Mouse (Mus musculus) heart, adult 2 months (tissue): ENCODE data around the gene Nmnat1. TPM values are rescaled to one million over a fixed set of nuclear protein-coding genes. Genes with fewer than 3 reads are reported as not detected.
A peak's percentile ranks its signal among the peaks of the same experiment; 100 is the strongest.
"Not testable (repeated sequence)": the region's sequence is repeated elsewhere in the genome, so short reads cannot be mapped to it uniquely, and the experiment has no call there.

Experiments used
- DNase-seq, 2 experiments: peaks; one replicate each; pipeline ENCODE4 v3.0.0; 2021
- H3K27ac ChIP-seq: fragments of 200-600 bp; 2 replicates; pipeline ENCODE4 v1.8.1; 2022
- H3K27me3 ChIP-seq: fragments of 200-500 bp; 2 replicates; pipeline ENCODE4 v1.6.1; 2012; ENCODE audit warnings: mild to moderate bottlenecking, low read length, inconsistent platforms, mixed read lengths; ENCODE audit not compliant: control insufficient read depth, insufficient read depth
- H3K36me3 ChIP-seq: fragments of 200-500 bp; 2 replicates; pipeline ENCODE4 v1.6.1; 2012; ENCODE audit warnings: low read length, inconsistent platforms; ENCODE audit not compliant: control insufficient read depth, insufficient read depth
- H3K4me1 ChIP-seq: fragments of 200-500 bp; 2 replicates; pipeline ENCODE4 v1.6.1; 2011; ENCODE audit warnings: low read length; ENCODE audit not compliant: control insufficient read depth, insufficient read depth
- H3K4me3 ChIP-seq: fragments of 200-600 bp; 2 replicates; pipeline ENCODE4 v1.8.1; 2022
- H3K79me2 ChIP-seq: fragments of 200-500 bp; replicated peaks from 2 replicates; pipeline ENCODE4 v1.6.1; 2012; ENCODE audit warnings: mild to moderate bottlenecking, inconsistent platforms, low read length, moderate library complexity, mixed read lengths; ENCODE audit not compliant: control insufficient read depth, insufficient read depth
- H3K9ac ChIP-seq: fragments of 200-500 bp; 2 replicates; pipeline ENCODE4 v1.6.1; 2012; ENCODE audit warnings: low read depth, mild to moderate bottlenecking, control low read depth, inconsistent platforms, low read length, mixed read lengths
- CTCF ChIP-seq: fragments of 200-600 bp; IDR thresholded peaks from 2 replicates; pipeline ENCODE4 v1.8.1; 2022; ENCODE audit warnings: antibody characterized with exemption, mild to moderate bottlenecking, moderate library complexity
- EP300 ChIP-seq: fragments of 200-500 bp; IDR thresholded peaks from 2 replicates; pipeline ENCODE4 v1.6.1; 2011; ENCODE audit warnings: low read depth, low read length, control low read depth; ENCODE audit not compliant: insufficient read depth
- POLR2A ChIP-seq: fragments of 200-500 bp; IDR thresholded peaks from 2 replicates; pipeline ENCODE4 v1.6.1; 2011; ENCODE audit warnings: mild to moderate bottlenecking, low read depth, low read length, control low read depth; ENCODE audit not compliant: insufficient read depth
- WGBS: fragments of 180-500 bp; shearing (Covaris S2); methylation state at CpG from one replicate; pipeline ENCODE4 v1.1.7; 2018; 5-methylcytosine and 5-hydroxymethylcytosine counted together
- intact Hi-C: fragments of 180-260 bp; cut with DNase I; formaldehyde crosslinking; loops from one replicate; pipeline ENCODE4 v1.15.1; 2025
- polyA plus RNA-seq: library from polyadenylated mRNA; depleted of rRNA; stranded (reverse); fragments of >200 nt; gene quantifications from 2 replicates; pipeline ENCODE4 v1.2.3, GENCODE M21; 2012
- total RNA-seq, 2 experiments: library from RNA; stranded (reverse); gene quantifications; 2 replicates each; pipeline ENCODE4 v1.2.3; 2021

The Nmnat1 gene
- total and polyA plus RNA-seq, 3 experiments, result 20.6 to 36.1 (median 29.4) TPM

- 55% methylated on average over 5 of the region's 5 CpGs for WGBS
- Histone ChIP-seq H3K4me1 (peaks cover 24% of the 10 kb centered on the region), H3K27me3 (no peaks in the 10 kb centered on the region), H3K79me2 (no peaks in the 10 kb centered on the region), H3K4me3 (no peak overlapping the region), H3K9ac (no peak overlapping the region), H3K27ac (peak overlapping the region; percentile 89), H3K36me3 (peaks cover 3% of the 10 kb centered on the region; the same call in 1 of the 2 replicates)
- TF ChIP-seq POLR2A (no peak), EP300 (no peak), CTCF (no peak)
- DNase-seq, result no peak
- intact Hi-C loops, result loop anchor here (1.0 kb wide), 1 partner anchor 63 kb away; no protein-coding TSS in a partner anchor
Measured at GRCm38 (mm10) chr4:149458526-149458925, 26.5 kb downstream of the Nmnat1 start.

GRCm38 (mm10) chr4:149457831-149458430, 27.1 kb downstream of the Nmnat1 start:
- intact Hi-C loops, result loop anchor here (1.0 kb wide), 1 partner anchor 63 kb away; no protein-coding TSS in a partner anchor
- peak; percentile 71 to 80 for DNase-seq

GRCm38 (mm10) chr4:149457163-149457562, 27.8 kb downstream of the Nmnat1 start:
- WGBS, result 86% methylated on average over 27 of the region's 27 CpGs
- H3K79me2 ChIP-seq, H3K9ac ChIP-seq, intact Hi-C loops, H3K36me3 ChIP-seq, H3K4me3 ChIP-seq, DNase-seq, H3K27me3 ChIP-seq: not testable (repeated sequence)
- Histone ChIP-seq H3K27ac (peak overlapping the region; percentile 69), H3K4me1 (peaks cover 20% of the 10 kb centered on the region)

More at GRCm38 (mm10) chr4:149457831-149458430, 27.1 kb downstream of the Nmnat1 start:
- Histone ChIP-seq H3K36me3 (peaks cover 3% of the 10 kb centered on the region; the same call in 1 of the 2 replicates), H3K79me2 (no peaks in the 10 kb centered on the region), H3K4me1 (peaks cover 24% of the 10 kb centered on the region), H3K27me3 (no peaks in the 10 kb centered on the region), H3K4me3 (no peak overlapping the region), H3K9ac (0 out of 2 replicates have a peak overlapping the region, but pooled peaks have one; percentile 28), H3K27ac (peak overlapping the region; percentile 89)
- TF ChIP-seq EP300, result peak; percentile 43; the same call in 1 of the 2 replicates
- TF ChIP-seq POLR2A, result peak; percentile 54; the same call in 1 of the 2 replicates
- no peak for TF ChIP-seq CTCF
- 21% methylated on average over 6 of the region's 6 CpGs for WGBS

GRCm38 (mm10) chr4:149454879-149455278, 30.1 kb downstream of the Nmnat1 start, which contains the start of gene Rbp7:
Gene Rbp7, minus strand, starts transcription at chr4:149454978.
- 29% methylated on average over 8 of the region's 8 CpGs for WGBS

GRCm38 (mm10) chr4:149454263-149454662, 30.7 kb downstream of the Nmnat1 start:
- peak overlapping the region; percentile 22 for H3K4me3 ChIP-seq
- H3K27ac ChIP-seq, result peak overlapping the region; percentile 73
- peaks cover 14% of the 10 kb centered on the region for H3K4me1 ChIP-seq
- DNase-seq, result peak in 1 of 2 experiments; percentile 18
- H3K27me3 ChIP-seq, result no peaks in the 10 kb centered on the region
- H3K79me2 ChIP-seq, result no peaks in the 10 kb centered on the region
- TF ChIP-seq CTCF (no peak), POLR2A (no peak), EP300 (no peak)
- intact Hi-C loops, result loop anchor here (2.0 to 5.0 kb wide), 3 partner anchors 33 to 89 kb away; partner anchors contain the start of genes Ctnnbip1, Lzic and Nmnat1
- H3K36me3 ChIP-seq, result peaks cover 3% of the 10 kb centered on the region; the same call in 1 of the 2 replicates
- peak overlapping the region; percentile 6 for H3K9ac ChIP-seq
- 59% methylated on average over 17 of the region's 17 CpGs for WGBS

More at GRCm38 (mm10) chr4:149454879-149455278, 30.1 kb downstream of the Nmnat1 start, which contains the start of gene Rbp7:
- H3K79me2 ChIP-seq, result no peaks in the 10 kb centered on the region
- intact Hi-C loops, result loop anchor here (2.0 to 5.0 kb wide), 3 partner anchors 32 to 88 kb away; partner anchors contain the start of genes Ctnnbip1, Lzic and Nmnat1
- peak within 1 kb of the TSS; percentile 6 for H3K9ac ChIP-seq
- H3K27me3 ChIP-seq, result no peaks in the 10 kb centered on the region
- H3K4me1 ChIP-seq, result peaks cover 14% of the 10 kb centered on the region
- H3K27ac ChIP-seq, result peak within 1 kb of the TSS; percentile 73
- peak within 1 kb of the TSS; percentile 22 for H3K4me3 ChIP-seq
- DNase-seq, result peak; percentile 52 to 61
- TF ChIP-seq POLR2A (peak; percentile 67; the same call in 1 of the 2 replicates), CTCF (no peak), EP300 (peak; percentile 60)
- peaks cover 3% of the 10 kb centered on the region; the same call in 1 of the 2 replicates for H3K36me3 ChIP-seq

- Histone ChIP-seq H3K79me2 (no peaks in the 10 kb centered on the region), H3K9ac (no peak overlapping the region), H3K4me3 (peak overlapping the region; percentile 22; the same call in 1 of the 2 replicates), H3K27me3 (no peaks in the 10 kb centered on the region), H3K4me1 (peaks cover 14% of the 10 kb centered on the region), H3K27ac (no peak overlapping the region; the same call in 1 of the 2 replicates), H3K36me3 (peaks cover 3% of the 10 kb centered on the region; the same call in 1 of the 2 replicates)
- DNase-seq, result peak; percentile 24 to 62
- intact Hi-C loops, result loop anchor here (2.0 to 5.0 kb wide), 3 partner anchors 34 to 89 kb away; partner anchors contain the start of genes Ctnnbip1, Lzic and Nmnat1
- 74% methylated on average over 4 of the region's 4 CpGs for WGBS
- TF ChIP-seq POLR2A, result no peak
- TF ChIP-seq CTCF, result peak; percentile 82
- peak; percentile 45; the same call in 1 of the 2 replicates for TF ChIP-seq EP300
Measured at GRCm38 (mm10) chr4:149453656-149454055, 31.3 kb downstream of the Nmnat1 start.
